Mouse (Mus musculus) regulatory T cell (primary cell): ENCODE data around the gene Osgep.
"Not testable (repeated sequence)": the region's sequence is repeated elsewhere in the genome, so short reads cannot be mapped to it uniquely, and the experiment has no call there.

Source experiments
- in situ Hi-C: fragments of 300-600 bp; cut with MboI, MseI; formaldehyde crosslinking; loops from one replicate; pipeline ENCODE4 v1.15.1; 2025; ENCODE audit warnings: high pct_unique_total_duplicates

The Osgep gene

GRCm38 (mm10) chr14:50924281-50925064, at the start of gene Osgep, which contains the start of gene Apex1:
TSS of gene Osgep (minus strand) at chr14:50924893.
TSS of gene Apex1 (plus strand) at chr14:50924968.
- in situ Hi-C loops, result loop anchor here (5.0 kb wide), 3 partner anchors 57 to 143 kb away; partner anchors contain the start of genes Ccnb1ip1 and Parp2

GRCm38 (mm10) chr14:50973700-50974099, 49.0 kb upstream of the Osgep start:
- in situ Hi-C loops, result no loop called here

- in situ Hi-C loops, result not testable (repeated sequence)
Measured at GRCm38 (mm10) chr14:50973054-50973453, 48.4 kb upstream of the Osgep start.

- in situ Hi-C loops, result no loop called here
Measured at GRCm38 (mm10) chr14:50970822-50971221, 46.1 kb upstream of the Osgep start.

- in situ Hi-C loops, result no loop called here
Measured at GRCm38 (mm10) chr14:50969558-50970544, 45.2 kb upstream of the Osgep start.

GRCm38 (mm10) chr14:50969041-50969440, 44.3 kb upstream of the Osgep start:
- in situ Hi-C loops, result no loop called here

- in situ Hi-C loops, result no loop called here
Measured at GRCm38 (mm10) chr14:50968216-50968980, 43.7 kb upstream of the Osgep start.

- in situ Hi-C loops, result not testable (repeated sequence)
Measured at GRCm38 (mm10) chr14:50958289-50958995, 33.7 kb upstream of the Osgep start.

GRCm38 (mm10) chr14:50957146-50957545, 32.5 kb upstream of the Osgep start:
- in situ Hi-C loops, result not testable (repeated sequence)

- in situ Hi-C loops, result not testable (repeated sequence)
Measured at GRCm38 (mm10) chr14:50956724-50957123, 32.0 kb upstream of the Osgep start.

GRCm38 (mm10) chr14:50955942-50956508, 31.3 kb upstream of the Osgep start, which contains the start of gene Pnp2:
TSS of gene Pnp2 (plus strand) at chr14:50955992.
- in situ Hi-C loops, result not testable (repeated sequence)

- in situ Hi-C loops, result no loop called here
Measured at GRCm38 (mm10) chr14:50955487-50955886, 30.8 kb upstream of the Osgep start.

GRCm38 (mm10) chr14:50945526-50945925, 20.8 kb upstream of the Osgep start:
- in situ Hi-C loops, result not testable (repeated sequence)

- in situ Hi-C loops, result not testable (repeated sequence)
Measured at GRCm38 (mm10) chr14:50945081-50945480, 20.4 kb upstream of the Osgep start.

GRCm38 (mm10) chr14:50944668-50945033, 20.0 kb upstream of the Osgep start:
- in situ Hi-C loops, result not testable (repeated sequence)

GRCm38 (mm10) chr14:50943932-50944667, 19.4 kb upstream of the Osgep start, which contains the start of gene Gm49342:
TSS of gene Gm49342 (plus strand) at chr14:50944517.
- in situ Hi-C loops, result no loop called here

- in situ Hi-C loops, result no loop called here
Measured at GRCm38 (mm10) chr14:50938940-50939339, 14.2 kb upstream of the Osgep start.

- in situ Hi-C loops, result no loop called here
Measured at GRCm38 (mm10) chr14:50938119-50938908, 13.6 kb upstream of the Osgep start.

GRCm38 (mm10) chr14:50936649-50937048, 12.0 kb upstream of the Osgep start:
- in situ Hi-C loops, result no loop called here
